Mouse (Mus musculus): ENCODE measurements around the gene Cnn3. TPM values are rescaled to one million over a fixed set of nuclear protein-coding genes. Genes with fewer than 3 reads are reported as not detected.

The Cnn3 gene
- total RNA-seq, 1 experiment, result 241 TPM

GRCm38 (mm10) chr3:121428696-121429259 lies 2.5 kb downstream of the Cnn3 start:
- H3K27ac ChIP-seq (ENCODE audit: insufficient read depth, low read depth, low read length, poor library complexity, severe bottlenecking), result peak overlapping the region; percentile 57; the same call in 1 of the 2 replicates
- peak; percentile 51 for DNase-seq (ENCODE audit: low read depth, low spot score)

GRCm38 (mm10) chr3:121429469-121429868 lies 3.2 kb downstream of the Cnn3 start:
- TF ChIP-seq MAFK (IDR thresholded peaks at IDR 0.05; ENCODE audit: insufficient read depth, low read depth, low read length), result no peak
- H3K9ac ChIP-seq (ENCODE audit: insufficient read depth, low read depth, low read length, poor library complexity, severe bottlenecking), result no peak overlapping the region
- H3K27ac ChIP-seq (ENCODE audit: insufficient read depth, low read depth, low read length, poor library complexity, severe bottlenecking), result peak overlapping the region; percentile 57; the same call in 1 of the 2 replicates
- DNase-seq (ENCODE audit: low read depth, low spot score), result no peak
- no peaks in the 10 kb centered on the region for H3K9me3 ChIP-seq (ENCODE audit: control insufficient read depth, insufficient read depth, low read depth, low read length)
- peak overlapping the region; percentile 88 to 89; a peak in 3 of 4 replicates for H3K4me3 ChIP-seq (ENCODE audit: insufficient read depth in 1 of 2, low read depth in 1 of 2, low read length in 2 of 2, poor library complexity in 1 of 2, severe bottlenecking in 1 of 2)
- peaks cover 17 to 27% of the 10 kb centered on the region in 2 experiments for H3K4me1 ChIP-seq (ENCODE audit: control insufficient read depth in 2 of 2, insufficient read depth in 2 of 2, low read length in 2 of 2, poor library complexity in 1 of 2)
- in situ Hi-C loops (cut with MboI; ENCODE audit: low sequenced_read_pairs in 2 of 2, unreplicated experiment in 2 of 2), result no loop called here
- H3K36me3 ChIP-seq (ENCODE audit: control insufficient read depth, insufficient read depth, low read length, poor library complexity, severe bottlenecking), result no peaks in the 10 kb centered on the region; the same call in 1 of the 2 replicates

More at GRCm38 (mm10) chr3:121428696-121429259, 2.5 kb downstream of the Cnn3 start:
- Histone ChIP-seq H3K36me3 (ENCODE audit: control insufficient read depth, insufficient read depth, low read length, poor library complexity, severe bottlenecking) (no peaks in the 10 kb centered on the region; the same call in 1 of the 2 replicates), H3K4me1 (ENCODE audit: control insufficient read depth in 2 of 2, insufficient read depth in 2 of 2, low read length in 2 of 2, poor library complexity in 1 of 2) (peaks cover 17 to 20% of the 10 kb centered on the region in 2 experiments), H3K4me3 (ENCODE audit: insufficient read depth in 1 of 2, low read depth in 1 of 2, low read length in 2 of 2, poor library complexity in 1 of 2, severe bottlenecking in 1 of 2) (peak overlapping the region; percentile 88 to 89), H3K9me3 (ENCODE audit: control insufficient read depth, insufficient read depth, low read depth, low read length) (no peaks in the 10 kb centered on the region), H3K9ac (ENCODE audit: insufficient read depth, low read depth, low read length, poor library complexity, severe bottlenecking) (peak overlapping the region; percentile 61; the same call in 1 of the 2 replicates)
- in situ Hi-C loops (cut with MboI; ENCODE audit: low sequenced_read_pairs in 2 of 2, unreplicated experiment in 2 of 2), result no loop called here
- TF ChIP-seq HCFC1 (IDR thresholded peaks at IDR 0.05; ENCODE audit: borderline replicate concordance, insufficient read depth, low read length), result no peak
- peak; percentile 80 for TF ChIP-seq ZNF384 (IDR thresholded peaks at IDR 0.05; ENCODE audit: low read depth, low read length)

- DNase-seq (ENCODE audit: low read depth, low spot score), result peak; percentile 85
- in situ Hi-C loops (cut with MboI; ENCODE audit: low sequenced_read_pairs in 2 of 2, unreplicated experiment in 2 of 2), result no loop called here
- Histone ChIP-seq H3K9me3 (ENCODE audit: control insufficient read depth, insufficient read depth, low read depth, low read length) (no peaks in the 10 kb centered on the region), H3K9ac (ENCODE audit: insufficient read depth, low read depth, low read length, poor library complexity, severe bottlenecking) (no peak overlapping the region), H3K4me1 (ENCODE audit: control insufficient read depth in 2 of 2, insufficient read depth in 2 of 2, low read length in 2 of 2, poor library complexity in 1 of 2) (peaks cover 16 to 35% of the 10 kb centered on the region in 2 experiments), H3K4me3 (ENCODE audit: insufficient read depth in 1 of 2, low read depth in 1 of 2, low read length in 2 of 2, poor library complexity in 1 of 2, severe bottlenecking in 1 of 2) (peak overlapping the region; percentile 2 to 88; a peak in 2 of 4 replicates), H3K36me3 (ENCODE audit: control insufficient read depth, insufficient read depth, low read length, poor library complexity, severe bottlenecking) (peaks cover 3% of the 10 kb centered on the region; the same call in 1 of the 2 replicates), H3K27ac (ENCODE audit: insufficient read depth, low read depth, low read length, poor library complexity, severe bottlenecking) (peak overlapping the region; percentile 47; the same call in 1 of the 2 replicates)
- TF ChIP-seq CHD2 (IDR thresholded peaks at IDR 0.05; ENCODE audit: low read depth, low read length) (0 out of 2 replicates have a peak, but pooled peaks have one; percentile 11), HCFC1 (IDR thresholded peaks at IDR 0.05; ENCODE audit: borderline replicate concordance, insufficient read depth, low read length) (no peak), MAFK (IDR thresholded peaks at IDR 0.05; ENCODE audit: insufficient read depth, low read depth, low read length) (no peak), ZC3H11A (IDR thresholded peaks at IDR 0.05; ENCODE audit: borderline replicate concordance, low read depth, low read length) (no peak)
Measured at GRCm38 (mm10) chr3:121430289-121430936, 4.1 kb downstream of the Cnn3 start.

- no peak for DNase-seq (ENCODE audit: low read depth, low spot score)
- Histone ChIP-seq H3K36me3 (ENCODE audit: control insufficient read depth, insufficient read depth, low read length, poor library complexity, severe bottlenecking) (peaks cover 10% of the 10 kb centered on the region; the same call in 1 of the 2 replicates), H3K9ac (ENCODE audit: insufficient read depth, low read depth, low read length, poor library complexity, severe bottlenecking) (no peak overlapping the region), H3K9me3 (ENCODE audit: control insufficient read depth, insufficient read depth, low read depth, low read length) (no peaks in the 10 kb centered on the region), H3K4me1 (ENCODE audit: control insufficient read depth in 2 of 2, insufficient read depth in 2 of 2, low read length in 2 of 2, poor library complexity in 1 of 2) (peaks cover 28 to 47% of the 10 kb centered on the region in 2 experiments), H3K4me3 (ENCODE audit: insufficient read depth in 1 of 2, low read depth in 1 of 2, low read length in 2 of 2, poor library complexity in 1 of 2, severe bottlenecking in 1 of 2) (no peak overlapping the region), H3K27ac (ENCODE audit: insufficient read depth, low read depth, low read length, poor library complexity, severe bottlenecking) (no peak overlapping the region)
- TF ChIP-seq MAFK (IDR thresholded peaks at IDR 0.05; ENCODE audit: insufficient read depth, low read depth, low read length) (0 out of 2 replicates have a peak, but pooled peaks have one; percentile 46), CHD2 (IDR thresholded peaks at IDR 0.05; ENCODE audit: low read depth, low read length) (no peak)
- in situ Hi-C loops (cut with MboI; ENCODE audit: low sequenced_read_pairs in 2 of 2, unreplicated experiment in 2 of 2), result no loop called here
Measured at GRCm38 (mm10) chr3:121433359-121433758, 7.1 kb downstream of the Cnn3 start.
